25 mouse cellular contexts compared by ENCODE assay signal in the genomic region with DNA sequence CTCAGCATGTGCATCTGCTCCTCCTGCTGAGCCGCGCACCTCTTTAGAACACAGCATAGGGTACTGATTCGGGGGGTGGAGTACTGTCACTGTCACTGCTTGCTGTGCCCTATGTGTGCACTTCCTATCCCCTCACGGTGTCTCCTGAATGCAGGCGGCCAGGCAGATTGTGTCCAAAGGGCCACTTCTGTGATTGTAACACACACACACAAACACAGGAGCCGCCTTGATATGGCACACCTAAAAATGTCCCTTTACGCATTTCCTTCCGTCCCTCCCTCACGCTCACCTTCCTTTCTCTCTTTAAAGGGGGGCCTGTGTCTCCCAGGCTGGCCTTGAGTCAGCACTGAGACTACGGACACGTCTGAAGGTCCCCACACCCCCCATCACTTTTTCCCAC.
A peak's percentile ranks its signal among the peaks of the same experiment; 100 is the strongest.
DNase-seq lines count a peak whose midpoint lies in the region; ATAC-seq and TF ChIP-seq lines count a peak whose summit lies in the region.
"Had no signal": no experiment of that assay in that cellular context is flagged by ENCODE, and none has a peak within 500 bp of the region (broad histone marks: within the 10 kb centered on the region; RNA-seq: fewer than 3 reads in every experiment).

No protein-coding gene starts in this region.

- H3K36me3 ChIP-seq in heart, embryonic 11.5 days (ENCODE audit: control insufficient read depth, insufficient read depth, low read length) = no peaks in the 10 kb centered on the region
- no peaks in the 10 kb centered on the region for H3K36me3 ChIP-seq in midbrain, embryonic 10.5 days
- H3K36me3 ChIP-seq in midbrain, embryonic 11.5 days (ENCODE audit: control insufficient read depth, insufficient read depth, low read length) = no peaks in the 10 kb centered on the region
- no peaks in the 10 kb centered on the region for H3K36me3 ChIP-seq in E14TG2a.4 (ENCODE audit: insufficient read depth, low read length)
- H3K36me3 ChIP-seq in neural tube, embryonic 15.5 days = no peaks in the 10 kb centered on the region
- H3K36me3 ChIP-seq: embryonic facial prominence, embryonic 13.5 days; heart, embryonic 15.5 days; limb, embryonic 10.5 days had no signal

- ATAC-seq in heart, embryonic 11.5 days (replicated peaks; ENCODE audit: insufficient number of reproducible peaks, low FRiP score, low TSS enrichment) = no peak
- ATAC-seq in midbrain, embryonic 11.5 days (ENCODE audit: low FRiP score) = no peak
- ATAC-seq in neural tube, embryonic 15.5 days (ENCODE audit: low FRiP score) = 0 out of 2 replicates have a peak, but pooled peaks have one; percentile 16
- ATAC-seq: CD4-positive, CD25-positive, alpha-beta regulatory T cell, adult 4 months; forebrain, embryonic 14.5 days; intestine, postnatal 0 days; lung, postnatal 0 days had no signal

- intact Hi-C loops in gastrocnemius, postnatal 36 days (cut with DNase I) = no loop called here

- H3K4me2 ChIP-seq in heart, embryonic 11.5 days = no peak overlapping the region
- H3K4me2 ChIP-seq in midbrain, embryonic 11.5 days = no peak overlapping the region
- H3K4me2 ChIP-seq in neural tube, embryonic 15.5 days = no peak overlapping the region
- H3K4me2 ChIP-seq: embryonic facial prominence, embryonic 13.5 days; heart, embryonic 15.5 days had no signal

- peak; percentile 74 for DNase-seq in heart, adult 11 months
- DNase-seq in midbrain, embryonic 10.5 days (ENCODE audit: low spot score) = no peak
- no peak for DNase-seq in midbrain, embryonic 11.5 days (ENCODE audit: low spot score, missing footprints)
- no peak for DNase-seq in gastrocnemius, postnatal 36 days
- no peak for DNase-seq in embryo, embryonic 10 days (ENCODE audit: low spot score)
- DNase-seq: adrenal gland, adult 8-10 months; cerebellum, adult 18-20 months; cerebellum, postnatal 14 days; gastrocnemius, postnatal 14 days; heart, adult 2 months; heart, postnatal 4 days; kidney, postnatal 25 days; liver; thymus, postnatal 25 days had no signal

- H3K9me3 ChIP-seq in heart, embryonic 11.5 days (replicated peaks; ENCODE audit: control insufficient read depth, low read length) = no peaks in the 10 kb centered on the region
- no peaks in the 10 kb centered on the region for H3K9me3 ChIP-seq in midbrain, embryonic 10.5 days (replicated peaks)
- H3K9me3 ChIP-seq in midbrain, embryonic 11.5 days (ENCODE audit: control insufficient read depth, low read length) = no peaks in the 10 kb centered on the region
- no peaks in the 10 kb centered on the region for H3K9me3 ChIP-seq in E14TG2a.4 (ENCODE audit: low read length)
- no peaks in the 10 kb centered on the region for H3K9me3 ChIP-seq in neural tube, embryonic 15.5 days (replicated peaks)
- H3K9me3 ChIP-seq: embryonic facial prominence, embryonic 13.5 days; heart, embryonic 15.5 days; limb, embryonic 10.5 days had no signal

- H3K27me3 ChIP-seq in heart, embryonic 11.5 days (ENCODE audit: control insufficient read depth, insufficient read depth, low read length) = no peaks in the 10 kb centered on the region
- H3K27me3 ChIP-seq in midbrain, embryonic 10.5 days (ENCODE audit: low read depth, poor library complexity, severe bottlenecking) = no peaks in the 10 kb centered on the region
- no peaks in the 10 kb centered on the region for H3K27me3 ChIP-seq in midbrain, embryonic 11.5 days (ENCODE audit: control insufficient read depth, insufficient read depth, low read length)
- H3K27me3 ChIP-seq in E14TG2a.4 (ENCODE audit: insufficient read depth, low read length) = peaks cover 7% of the 10 kb centered on the region
- no peaks in the 10 kb centered on the region for H3K27me3 ChIP-seq in neural tube, embryonic 15.5 days (replicated peaks)
- H3K27me3 ChIP-seq: embryonic facial prominence, embryonic 13.5 days; heart, embryonic 15.5 days had no signal

- no peak for TF ChIP-seq CTCF in E14TG2a.4 (conservative IDR thresholded peaks at IDR 0.05; ENCODE audit: low read length)

- H3K9ac ChIP-seq in heart, embryonic 11.5 days (ENCODE audit: low read depth, low read length) = no peak overlapping the region
- no peak overlapping the region for H3K9ac ChIP-seq in midbrain, embryonic 11.5 days (ENCODE audit: low read length)
- no peak overlapping the region for H3K9ac ChIP-seq in neural tube, embryonic 15.5 days (replicated peaks)
- H3K9ac ChIP-seq: embryonic facial prominence, embryonic 13.5 days; heart, embryonic 15.5 days had no signal

- H3K27ac ChIP-seq in heart, embryonic 11.5 days (ENCODE audit: low read depth, low read length) = no peak overlapping the region
- H3K27ac ChIP-seq in midbrain, embryonic 10.5 days (replicated peaks) = peak overlapping the region; percentile 34; the same call in 1 of the 2 replicates
- no peak overlapping the region for H3K27ac ChIP-seq in midbrain, embryonic 11.5 days (ENCODE audit: low read depth, low read length)
- H3K27ac ChIP-seq in neural tube, embryonic 15.5 days (replicated peaks) = no peak overlapping the region
- H3K27ac ChIP-seq: embryonic facial prominence, embryonic 13.5 days; heart, adult 2 months; heart, embryonic 15.5 days; layer of hippocampus, adult 2 months; limb, embryonic 10.5 days had no signal

- peaks cover 5% of the 10 kb centered on the region; the same call in 1 of the 2 replicates for H3K4me1 ChIP-seq in heart, embryonic 11.5 days (ENCODE audit: control insufficient read depth, insufficient read depth, low read length)
- peaks cover 35% of the 10 kb centered on the region for H3K4me1 ChIP-seq in midbrain, embryonic 10.5 days
- H3K4me1 ChIP-seq in midbrain, embryonic 11.5 days (ENCODE audit: control insufficient read depth, insufficient read depth, low read length) = peaks cover 11% of the 10 kb centered on the region
- 0 out of 2 replicates have a peak, but pooled peaks cover 10% of the 10 kb centered on the region for H3K4me1 ChIP-seq in E14TG2a.4 (replicated peaks; ENCODE audit: low read depth, low read length)
- H3K4me1 ChIP-seq in neural tube, embryonic 15.5 days = peaks cover 17% of the 10 kb centered on the region

- WGBS in heart, embryonic 11.5 days (ENCODE audit: insufficient replicate concordance) = 78% methylated on average over 11 of the region's 11 CpGs
- 88% methylated on average over 11 of the region's 11 CpGs for WGBS in midbrain, embryonic 10.5 days
- WGBS in midbrain, embryonic 11.5 days = 85% methylated on average over 11 of the region's 11 CpGs
- WGBS in neural tube, embryonic 15.5 days = 84% methylated on average over 11 of the region's 11 CpGs

- H3K4me3 ChIP-seq in heart, embryonic 11.5 days (ENCODE audit: low read depth, low read length) = no peak overlapping the region
- H3K4me3 ChIP-seq in midbrain, embryonic 10.5 days = no peak overlapping the region
- no peak overlapping the region for H3K4me3 ChIP-seq in midbrain, embryonic 11.5 days (ENCODE audit: low read depth, low read length)
- peak overlapping the region; percentile 50 for H3K4me3 ChIP-seq in E14TG2a.4 (replicated peaks; ENCODE audit: low read length)
- H3K4me3 ChIP-seq in neural tube, embryonic 15.5 days (replicated peaks) = no peak overlapping the region
- H3K4me3 ChIP-seq: embryonic facial prominence, embryonic 13.5 days; heart, adult 2 months; heart, embryonic 15.5 days; layer of hippocampus, adult 2 months; limb, embryonic 10.5 days had no signal
